ENCODE assay signal across 23 mouse cellular contexts in genomic region chr5:28036518-28036917, GRCm38 (mm10). TPM values are rescaled to one million over a fixed set of nuclear protein-coding genes. Genes with fewer than 3 reads are reported as not detected.
DNase-seq lines count a peak whose midpoint lies in the region; ATAC-seq and TF ChIP-seq lines count a peak whose summit lies in the region.
"Had no signal": no experiment of that assay in that cellular context is flagged by ENCODE, and none has a peak within 500 bp of the region (broad histone marks: within the 10 kb centered on the region; RNA-seq: fewer than 3 reads in every experiment).

No protein-coding gene starts in this region.

- no peak for DNase-seq in heart, postnatal 4 days
- no peak for DNase-seq in kidney, postnatal 36 days
- DNase-seq in right cerebral cortex, adult 2 months (ENCODE audit: low spot score in 2 of 2): no peak
- DNase-seq: B cell, adult 2 months; cerebellum, adult 18-20 months; cerebellum, postnatal 25 days; left cerebral cortex, postnatal 4 days; liver, embryonic 13.5 days; midbrain, embryonic 14.5 days; spleen, adult 18-20 months; thymus, adult 18-20 months; thymus, postnatal 4 days had no signal

- no peak overlapping the region for H3K4me3 ChIP-seq in heart, embryonic 13.5 days
- H3K4me3 ChIP-seq in kidney, embryonic 15.5 days (replicated peaks): no peak overlapping the region
- H3K4me3 ChIP-seq in embryonic fibroblast, embryonic 13.5 days (ENCODE audit: insufficient read depth, low read length): no peak overlapping the region
- H3K4me3 ChIP-seq in stomach, embryonic 16.5 days (replicated peaks; ENCODE audit: low read length): no peak overlapping the region
- H3K4me3 ChIP-seq: erythroblast, embryonic 14.5 days; intestine, embryonic 15.5 days; layer of hippocampus, adult 2 months; left cerebral cortex, adult 2 months; liver, embryonic 13.5 days had no signal

- no peak for TF ChIP-seq CTCF in embryonic fibroblast, embryonic 13.5 days (IDR thresholded peaks at IDR 0.05; ENCODE audit: borderline replicate concordance, insufficient read depth, low read length)

- no peak overlapping the region for H3K4me2 ChIP-seq in heart, embryonic 13.5 days
- no peak overlapping the region for H3K4me2 ChIP-seq in kidney, embryonic 15.5 days
- no peak overlapping the region for H3K4me2 ChIP-seq in stomach, embryonic 16.5 days (ENCODE audit: low read depth, low read length)
- H3K4me2 ChIP-seq: hindbrain, embryonic 14.5 days; liver, embryonic 13.5 days had no signal

- WGBS in heart, embryonic 13.5 days: 81% methylated on average over 1 of the region's 1 CpGs
- 78% methylated on average over 1 of the region's 1 CpGs for WGBS in kidney, embryonic 15.5 days
- WGBS in stomach, embryonic 16.5 days: 79% methylated on average over 1 of the region's 1 CpGs

- peak overlapping the region; percentile 85 for H3K27ac ChIP-seq in heart, embryonic 13.5 days (replicated peaks)
- H3K27ac ChIP-seq in kidney, embryonic 15.5 days: peak overlapping the region; percentile 54; the same call in 1 of the 2 replicates
- peak overlapping the region; percentile 36; the same call in 1 of the 2 replicates for H3K27ac ChIP-seq in embryonic fibroblast, embryonic 13.5 days (ENCODE audit: insufficient read depth, low read length)
- H3K27ac ChIP-seq in stomach, embryonic 16.5 days (ENCODE audit: low read length): 0 out of 2 replicates have a peak overlapping the region, but pooled peaks have one; percentile 57
- H3K27ac ChIP-seq: hindbrain, embryonic 14.5 days; intestine, embryonic 15.5 days; kidney, postnatal 0 days; left cerebral cortex, adult 2 months; liver, embryonic 13.5 days had no signal

- no peak for TF ChIP-seq POLR2A in embryonic fibroblast, embryonic 13.5 days (IDR thresholded peaks at IDR 0.05; ENCODE audit: low read depth, low read length)

- no peak overlapping the region for H3K9ac ChIP-seq in heart, embryonic 13.5 days
- H3K9ac ChIP-seq in kidney, embryonic 15.5 days: no peak overlapping the region
- no peak overlapping the region for H3K9ac ChIP-seq in stomach, embryonic 16.5 days (ENCODE audit: low read length)
- H3K9ac ChIP-seq: hindbrain, embryonic 14.5 days; intestine, embryonic 15.5 days; liver, embryonic 13.5 days had no signal

- H3K36me3 ChIP-seq in heart, embryonic 13.5 days: no peaks in the 10 kb centered on the region
- H3K36me3 ChIP-seq in kidney, embryonic 15.5 days: no peaks in the 10 kb centered on the region
- no peaks in the 10 kb centered on the region for H3K36me3 ChIP-seq in stomach, embryonic 16.5 days (ENCODE audit: control insufficient read depth, insufficient read depth, low read length)
- H3K36me3 ChIP-seq: intestine, embryonic 15.5 days; liver, embryonic 13.5 days had no signal

- H3K9me3 ChIP-seq in heart, embryonic 13.5 days: no peaks in the 10 kb centered on the region
- no peaks in the 10 kb centered on the region for H3K9me3 ChIP-seq in kidney, embryonic 15.5 days (replicated peaks)
- no peaks in the 10 kb centered on the region for H3K9me3 ChIP-seq in stomach, embryonic 16.5 days (replicated peaks; ENCODE audit: control insufficient read depth, low read length)
- H3K9me3 ChIP-seq: intestine, embryonic 15.5 days; liver, embryonic 13.5 days had no signal

- peaks cover 24% of the 10 kb centered on the region for H3K4me1 ChIP-seq in heart, embryonic 13.5 days
- H3K4me1 ChIP-seq in kidney, embryonic 15.5 days: peaks cover 16% of the 10 kb centered on the region
- peaks cover 19% of the 10 kb centered on the region for H3K4me1 ChIP-seq in embryonic fibroblast, embryonic 13.5 days (ENCODE audit: control insufficient read depth, insufficient read depth, low read length)
- H3K4me1 ChIP-seq in stomach, embryonic 16.5 days (ENCODE audit: control insufficient read depth, insufficient read depth, low read length): peaks cover 21% of the 10 kb centered on the region

- no peaks in the 10 kb centered on the region for H3K27me3 ChIP-seq in heart, embryonic 13.5 days (replicated peaks)
- H3K27me3 ChIP-seq in kidney, embryonic 15.5 days: no peaks in the 10 kb centered on the region
- no peaks in the 10 kb centered on the region for H3K27me3 ChIP-seq in stomach, embryonic 16.5 days (ENCODE audit: control insufficient read depth, insufficient read depth, low read length)
- H3K27me3 ChIP-seq: intestine, embryonic 15.5 days had no signal

- no peak for ATAC-seq in heart, embryonic 13.5 days (ENCODE audit: extremely low read depth, insufficient number of reproducible peaks, low FRiP score, low TSS enrichment)
- no peak for ATAC-seq in kidney, embryonic 15.5 days (replicated peaks; ENCODE audit: low FRiP score)
- ATAC-seq in stomach, embryonic 16.5 days (ENCODE audit: insufficient read depth, low FRiP score): no peak
- ATAC-seq: forebrain, embryonic 14.5 days had no signal

RNA-seq across cellular contexts. Expression of gene Insig1, which starts 34.6 kb away (rescaled TPM):
- polyA plus RNA-seq in heart, embryonic 13.5 days (2015; fragmentation: Nextera tagmentation; extraction: Ambion mirVana): 26.7 and 29.0 TPM in 2 replicates
- total RNA-seq in heart, postnatal 4 days (2021): 10 to 100 TPM; 53.3 to 54.0 TPM
- polyA plus RNA-seq in kidney, embryonic 15.5 days (2015; fragmentation: Nextera tagmentation; extraction: Ambion mirVana): 50.2 and 52.8 TPM in 2 replicates
- polyA plus RNA-seq in embryonic fibroblast, embryonic 13.5 days (2011; ENCODE audit: insufficient read length, low read depth, missing spikeins): 53.7 and 56.0 TPM in 2 replicates
- polyA plus RNA-seq in stomach, embryonic 16.5 days (2015; fragmentation: Nextera tagmentation; extraction: Ambion mirVana): 102 and 103 TPM in 2 replicates
